ENCODE assay signal across 9 mouse cellular contexts in genomic region chr17:27574470-27575115, GRCm38 (mm10). TPM values are rescaled to one million over a fixed set of nuclear protein-coding genes. Genes with fewer than 3 reads are reported as not detected.
DNase-seq lines count a peak whose midpoint lies in the region; ATAC-seq lines count a peak whose summit lies in the region.
"Had no signal": no experiment of that assay in that cellular context is flagged by ENCODE, and none has a peak within 500 bp of the region (broad histone marks: within the 10 kb centered on the region; RNA-seq: fewer than 3 reads in every experiment).

No protein-coding gene starts in this region.

- H3K36me3 ChIP-seq in liver, embryonic 12.5 days: peaks cover 31% of the 10 kb centered on the region

- intact Hi-C loops in heart, postnatal 36 days (cut with DNase I): loop anchor here (2.0 kb wide), 1 partner anchor 22 kb away; no protein-coding TSS in a partner anchor

- H3K4me1 ChIP-seq in liver, embryonic 12.5 days: peaks cover 45% of the 10 kb centered on the region
- H3K4me1 ChIP-seq: neural tube, embryonic 13.5 days had no signal

- no peaks in the 10 kb centered on the region for H3K27me3 ChIP-seq in liver, embryonic 12.5 days (replicated peaks)
- H3K27me3 ChIP-seq: neural tube, embryonic 13.5 days had no signal

- WGBS in liver, embryonic 12.5 days (ENCODE audit: insufficient replicate concordance): 67% methylated on average over 16 of the region's 16 CpGs

- H3K4me3 ChIP-seq in liver, embryonic 12.5 days: no peak overlapping the region
- H3K4me3 ChIP-seq: neural tube, embryonic 13.5 days had no signal

- peak; percentile 51 for ATAC-seq in frontal cortex, adult (ENCODE audit: low TSS enrichment)
- ATAC-seq in common myeloid progenitor, adult 5-6 weeks (replicated peaks; ENCODE audit: low read depth, poor library complexity, severe bottlenecking): peak; percentile 37; the same call in 1 of the 2 replicates
- no peak for ATAC-seq in liver, embryonic 12.5 days
- no peak for ATAC-seq in inflammation-experienced regulatory T-cells, adult 6 months

- no peak overlapping the region for H3K27ac ChIP-seq in liver, embryonic 12.5 days
- H3K27ac ChIP-seq: neural tube, embryonic 13.5 days had no signal

- no peaks in the 10 kb centered on the region for H3K9me3 ChIP-seq in liver, embryonic 12.5 days (replicated peaks)
- H3K9me3 ChIP-seq: neural tube, embryonic 13.5 days had no signal

- H3K9ac ChIP-seq in liver, embryonic 12.5 days: no peak overlapping the region
- H3K9ac ChIP-seq: neural tube, embryonic 13.5 days had no signal

- peak overlapping the region; percentile 9; the same call in 1 of the 2 replicates for H3K4me2 ChIP-seq in liver, embryonic 12.5 days
- H3K4me2 ChIP-seq: neural tube, embryonic 13.5 days had no signal

- DNase-seq in frontal cortex, postnatal 25 days (ENCODE audit: low spot score in 2 of 2): no peak
- peak; percentile 87 for DNase-seq in adipocyte (ENCODE audit: low spot score)
- peak; percentile 81 to 82 for DNase-seq in heart, postnatal 36 days
- DNase-seq in thymus, postnatal 0 days (ENCODE audit: low spot score): no peak

RNA-seq across cellular contexts. Expression of gene AI413582, which starts 9.0 kb away (rescaled TPM):
- total RNA-seq in common myeloid progenitor, adult 5-6 weeks (2017): 19.0 and 22.6 TPM in 2 replicates
- total RNA-seq in heart, postnatal 36 days (2021): 10 to 100 TPM in 1 of 2 experiments, 1 to 10 TPM in 1; 7.4 to 10.4 TPM
- polyA plus RNA-seq in liver, embryonic 12.5 days (2016; fragmentation: Nextera tagmentation; extraction: Ambion mirVana): 14.1 and 16.8 TPM in 2 replicates
- 109 and 111 TPM in 2 replicates for polyA plus RNA-seq in thymus, postnatal 0 days (2015; fragmentation: Nextera tagmentation; extraction: Ambion mirVana)
- polyA plus RNA-seq in inflammation-experienced regulatory T-cells, adult 6 months (2017; shearing (Covaris generic)): 100 to 1,000 TPM in 2 of 3 experiments, 10 to 100 TPM in 1; 97.7 to 129 (median 111) TPM

RNA-seq across cellular contexts. Expression of gene Hmga1, which starts 18.3 kb away (rescaled TPM):
- 141 and 203 TPM in 2 replicates for total RNA-seq in common myeloid progenitor, adult 5-6 weeks (2017)
- 10 to 100 TPM; 41.2 to 45.0 TPM for total RNA-seq in heart, postnatal 36 days (2021)
- polyA plus RNA-seq in liver, embryonic 12.5 days (2016; fragmentation: Nextera tagmentation; extraction: Ambion mirVana): 295 and 306 TPM in 2 replicates
- polyA plus RNA-seq in thymus, postnatal 0 days (2015; fragmentation: Nextera tagmentation; extraction: Ambion mirVana): 356 and 471 TPM in 2 replicates
- polyA plus RNA-seq in inflammation-experienced regulatory T-cells, adult 6 months (2017; shearing (Covaris generic)): 10 to 100 TPM; 37.3 to 69.6 (median 41.9) TPM

RNA-seq across cellular contexts. Expression of gene Nudt3, which starts 48.7 kb away (rescaled TPM):
- total RNA-seq in common myeloid progenitor, adult 5-6 weeks (2017): 113 TPM in 2 replicates
- total RNA-seq in heart, postnatal 36 days (2021): 100 to 1,000 TPM; 312 to 315 TPM
- polyA plus RNA-seq in liver, embryonic 12.5 days (2016; fragmentation: Nextera tagmentation; extraction: Ambion mirVana): 51.2 and 53.9 TPM in 2 replicates
- 80.5 and 87.8 TPM in 2 replicates for polyA plus RNA-seq in thymus, postnatal 0 days (2015; fragmentation: Nextera tagmentation; extraction: Ambion mirVana)
- 10 to 100 TPM; 28.1 to 42.5 (median 32.0) TPM for polyA plus RNA-seq in inflammation-experienced regulatory T-cells, adult 6 months (2017; shearing (Covaris generic))

RNA-seq across cellular contexts. Expression of gene Grm4, which starts 53.4 kb away (rescaled TPM):
- total RNA-seq in common myeloid progenitor, adult 5-6 weeks (2017): 0.05 TPM in 1 of 2 replicates, not detected in the other
- total RNA-seq in heart, postnatal 36 days (2021): under 1 TPM; 0.11 to 0.14 TPM
- 0.05 TPM in 1 of 2 replicates, not detected in the other for polyA plus RNA-seq in liver, embryonic 12.5 days (2016; fragmentation: Nextera tagmentation; extraction: Ambion mirVana)
- 0.69 and 0.78 TPM in 2 replicates for polyA plus RNA-seq in thymus, postnatal 0 days (2015; fragmentation: Nextera tagmentation; extraction: Ambion mirVana)
- polyA plus RNA-seq in inflammation-experienced regulatory T-cells, adult 6 months (2017; shearing (Covaris generic)): under 1 TPM in 1 of 3 experiments, not detected in 2; 0.09 TPM

Comparison
In these comparisons a context has a peak if more than half of its experiments do, and no peak if none do; other contexts are left out.
1. ATAC-seq: peak in frontal cortex, adult (single experiment) and common myeloid progenitor, adult 5-6 weeks (single experiment); none in liver, embryonic 12.5 days (single experiment) and inflammation-experienced regulatory T-cells, adult 6 months (single experiment).
2. DNase-seq: peak in adipocyte (single experiment) and heart, postnatal 36 days (2 of 2); none in frontal cortex, postnatal 25 days (0 of 2) and thymus, postnatal 0 days (single experiment).